Mouse (Mus musculus) lung, embryonic 15.5 days (tissue): ENCODE data around the gene Adat1. TPM values are rescaled to one million over a fixed set of nuclear protein-coding genes. Genes with fewer than 3 reads are reported as not detected.
A peak's percentile ranks its signal among the peaks of the same experiment; 100 is the strongest.

Experiments used
- ATAC-seq: fragments of 200-750 bp; cut with Nextera tagmentation; 2 replicates; pipeline ENCODE4 v1.8.0; 2017; ENCODE audit warnings: moderate number of reproducible peaks, borderline replicate concordance; ENCODE audit not compliant: low FRiP score, low TSS enrichment; ENCODE audit errors: extremely low read depth
- H3K27ac ChIP-seq: fragments of 300-500 bp; sonication (generic); 2 replicates; pipeline ENCODE4 v1.5.1; 2015; ENCODE audit warnings: moderate library complexity, mild to moderate bottlenecking, inconsistent platforms
- H3K27me3 ChIP-seq: fragments of 300-500 bp; sonication (generic); 2 replicates; pipeline ENCODE4 v1.6.1; 2015; ENCODE audit warnings: inconsistent platforms
- H3K36me3 ChIP-seq: fragments of 300-500 bp; sonication (generic); 2 replicates; pipeline ENCODE4 v1.6.1; 2015; ENCODE audit warnings: inconsistent platforms
- H3K4me1 ChIP-seq: fragments of 300-500 bp; sonication (generic); 2 replicates; pipeline ENCODE4 v1.6.1; 2015; ENCODE audit warnings: inconsistent platforms
- H3K4me2 ChIP-seq: fragments of 300-500 bp; sonication (generic); 2 replicates; pipeline ENCODE4 v1.6.1; 2015; ENCODE audit warnings: inconsistent platforms, mild to moderate bottlenecking, moderate library complexity
- H3K4me3 ChIP-seq: fragments of 300-500 bp; sonication (generic); 2 replicates; pipeline ENCODE4 v1.5.1; 2015; ENCODE audit warnings: mild to moderate bottlenecking, inconsistent platforms
- H3K9ac ChIP-seq: fragments of 300-500 bp; sonication (generic); 2 replicates; pipeline ENCODE4 v1.6.1; 2015; ENCODE audit warnings: inconsistent platforms
- H3K9me3 ChIP-seq: fragments of 300-500 bp; sonication (generic); 2 replicates; pipeline ENCODE4 v1.6.1; 2016; ENCODE audit warnings: inconsistent platforms
- WGBS: fragments of 180-500 bp; shearing (Covaris S2); methylation state at CpG from one replicate; pipeline ENCODE4 v1.1.7; 2015; 5-methylcytosine and 5-hydroxymethylcytosine counted together
- polyA plus RNA-seq: library from polyadenylated mRNA; unstranded; fragments of >200 nt; fragmentation: Nextera tagmentation; extraction: Ambion mirVana; gene quantifications from 2 replicates; pipeline ENCODE4 v1.2.1, GENCODE M21; 2015

Adat1 gene
- polyA plus RNA-seq, 1 experiment from 2014 or later = 9.8 TPM

DNA sequence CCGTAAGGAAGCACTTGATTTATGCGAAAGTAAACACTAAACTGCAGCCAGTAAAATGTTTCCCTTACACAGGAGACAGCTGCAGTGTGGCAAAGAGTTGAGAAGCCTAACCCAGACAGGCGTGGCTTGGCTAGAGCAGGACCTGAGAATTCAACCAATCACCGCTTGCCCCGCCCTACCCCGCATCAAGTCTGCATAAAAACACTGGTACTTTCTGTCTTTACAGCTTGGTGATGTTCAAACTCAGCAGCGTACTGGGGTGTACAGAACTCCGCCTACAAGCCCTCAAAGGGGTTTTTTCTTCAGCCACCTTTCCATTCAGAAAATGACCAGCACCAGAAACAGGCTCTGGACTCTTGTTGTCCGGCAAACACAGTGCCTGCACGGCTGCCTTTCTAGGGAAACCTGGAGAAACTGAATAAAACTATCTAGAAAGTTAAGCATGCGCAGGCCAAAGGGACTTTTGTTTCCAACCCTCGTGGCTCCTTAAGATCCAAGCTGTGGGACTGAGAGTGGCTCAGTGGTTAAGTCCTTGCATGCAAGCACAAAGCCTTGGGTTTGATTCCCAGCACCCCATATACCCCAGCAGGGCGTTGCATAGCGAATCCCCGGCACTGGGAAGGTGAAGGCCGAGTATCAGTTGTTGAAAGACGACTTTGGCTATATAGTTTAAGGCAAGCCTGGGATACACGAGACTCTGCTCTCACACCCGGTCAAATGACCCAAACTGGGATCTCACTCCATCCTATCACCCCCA is 59.3 kb downstream of the Adat1 start:
- peak overlapping the region; percentile 76 for H3K27ac ChIP-seq
- WGBS = 19% methylated on average over 19 of the region's 19 CpGs
- H3K4me3 ChIP-seq = peak overlapping the region; percentile 81
- peak; percentile 77 for ATAC-seq
- peaks cover 23% of the 10 kb centered on the region for H3K4me1 ChIP-seq
- H3K9me3 ChIP-seq = no peaks in the 10 kb centered on the region
- H3K4me2 ChIP-seq = peak overlapping the region; percentile 99
- no peaks in the 10 kb centered on the region for H3K36me3 ChIP-seq
- no peaks in the 10 kb centered on the region for H3K27me3 ChIP-seq
- H3K9ac ChIP-seq = peak overlapping the region; percentile 66

DNA sequence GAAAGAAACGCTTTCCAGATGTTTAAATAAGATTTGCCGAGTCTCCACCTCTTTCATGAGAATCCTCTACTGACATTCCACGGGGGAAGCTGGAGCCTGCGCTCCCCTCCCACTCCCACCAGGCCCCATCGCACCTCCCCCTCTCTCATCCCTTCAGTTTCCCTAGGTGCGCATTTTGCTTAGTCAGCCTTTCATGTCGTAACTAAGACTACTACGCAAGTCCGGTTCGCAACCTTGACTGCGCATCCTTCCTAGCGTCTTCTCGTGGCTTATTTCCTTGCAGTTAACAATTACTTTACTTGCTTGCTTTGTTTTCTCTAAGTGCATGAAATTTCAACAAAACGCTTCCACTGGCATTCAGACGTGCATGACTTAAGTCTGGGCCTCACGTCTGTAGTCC is 60.4 kb downstream of the Adat1 start:
- WGBS = 73% methylated on average over 16 of the region's 16 CpGs
- no peak overlapping the region for H3K4me3 ChIP-seq

DNA sequence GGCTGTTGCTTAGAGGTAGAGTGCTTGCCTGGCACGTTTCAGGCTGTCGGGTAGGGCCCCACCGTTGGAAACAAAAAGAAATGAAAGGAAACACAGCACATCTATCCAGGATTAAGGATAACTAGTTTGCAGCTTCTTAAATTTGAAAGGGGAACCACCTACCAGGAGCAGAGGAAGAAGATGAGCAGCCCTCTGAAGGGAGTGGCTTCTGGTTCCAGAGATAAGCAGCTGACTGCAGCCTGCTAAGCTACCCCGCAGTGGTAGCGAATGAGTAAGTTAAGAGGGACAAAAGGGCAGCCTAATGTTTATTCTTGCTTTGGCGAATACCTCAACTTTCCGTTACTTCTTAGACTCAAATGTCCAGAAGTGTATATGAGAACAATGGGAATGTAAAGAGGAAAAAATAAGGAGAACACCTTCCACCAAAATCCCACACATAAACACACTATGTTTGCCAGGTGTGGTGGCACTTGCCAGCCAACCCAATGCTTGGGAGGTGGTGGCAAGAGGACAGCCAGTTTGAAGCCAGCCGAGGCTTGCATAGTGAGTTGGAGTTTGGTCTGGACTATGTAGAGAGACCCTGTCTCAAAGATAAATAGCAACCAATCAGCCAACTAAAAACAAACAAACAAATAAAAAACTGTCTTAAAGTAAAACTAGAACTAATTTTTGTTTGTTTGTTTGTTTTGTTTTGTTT is 62.3 kb downstream of the Adat1 start:
- no peak overlapping the region for H3K9ac ChIP-seq
- no peak for ATAC-seq
- 58% methylated on average over 8 of the region's 8 CpGs for WGBS
- peaks cover 23% of the 10 kb centered on the region for H3K4me1 ChIP-seq
- no peaks in the 10 kb centered on the region for H3K36me3 ChIP-seq
- no peak overlapping the region for H3K27ac ChIP-seq
- no peaks in the 10 kb centered on the region for H3K9me3 ChIP-seq
- no peaks in the 10 kb centered on the region for H3K27me3 ChIP-seq
- no peak overlapping the region for H3K4me3 ChIP-seq
- H3K4me2 ChIP-seq = no peak overlapping the region

More for the DNA sequence above, 60.4 kb downstream of the Adat1 start:
- Histone ChIP-seq H3K4me2 (no peak overlapping the region; the same call in 1 of the 2 replicates), H3K4me1 (peaks cover 23% of the 10 kb centered on the region), H3K27ac (no peak overlapping the region), H3K36me3 (no peaks in the 10 kb centered on the region), H3K27me3 (no peaks in the 10 kb centered on the region), H3K9me3 (no peaks in the 10 kb centered on the region), H3K9ac (no peak overlapping the region)
- ATAC-seq = no peak

DNA sequence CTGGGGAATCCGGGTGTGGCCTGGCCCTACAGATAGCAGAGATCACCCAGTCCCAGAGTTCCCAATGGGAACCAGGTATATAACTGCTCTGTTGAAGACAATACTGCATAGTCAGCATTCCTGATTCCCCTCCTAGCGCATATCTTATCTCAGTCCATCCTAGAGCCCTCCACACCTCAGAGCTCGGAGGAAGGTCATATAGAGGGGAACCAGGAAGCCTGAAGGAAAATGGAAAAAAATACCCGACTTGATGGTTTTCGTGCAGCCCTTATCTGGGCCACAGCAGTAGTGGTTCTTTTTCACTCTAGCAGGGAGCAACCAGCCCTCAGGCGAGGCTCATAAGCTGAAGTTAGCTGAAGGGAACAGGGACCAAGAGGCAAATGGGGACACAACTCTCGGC is 67.1 kb downstream of the Adat1 start:
- Histone ChIP-seq H3K27me3 (no peaks in the 10 kb centered on the region), H3K4me3 (no peak overlapping the region), H3K9me3 (no peaks in the 10 kb centered on the region), H3K4me2 (no peak overlapping the region), H3K4me1 (0 out of 2 replicates have a peak, but pooled peaks cover 3% of the 10 kb centered on the region), H3K27ac (no peak overlapping the region), H3K36me3 (no peaks in the 10 kb centered on the region), H3K9ac (no peak overlapping the region)
- ATAC-seq = no peak
- WGBS = 68% methylated on average over 7 of the region's 7 CpGs

DNA sequence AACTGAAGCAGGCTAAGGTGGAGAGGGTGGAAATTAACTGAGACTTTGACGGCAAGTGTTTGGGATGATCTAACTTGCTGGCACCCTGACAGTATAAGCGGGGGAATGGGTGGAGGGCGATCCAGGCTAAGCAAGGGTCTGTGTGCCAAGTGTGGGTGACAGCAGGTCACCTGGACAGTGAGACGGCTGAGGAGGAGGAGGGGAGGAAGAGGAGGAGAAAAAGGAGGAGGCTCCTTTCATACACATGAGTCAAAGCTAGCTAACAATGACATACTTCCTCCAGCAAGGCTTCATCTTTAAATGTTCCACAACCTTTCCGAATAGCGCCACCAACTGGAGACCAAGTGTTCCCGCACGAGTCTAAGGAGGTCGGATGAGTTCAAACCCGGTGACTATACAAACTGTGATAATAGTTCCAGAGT is 68.7 kb downstream of the Adat1 start:
- Histone ChIP-seq H3K4me3 (no peak overlapping the region), H3K36me3 (no peaks in the 10 kb centered on the region)
- no peak for ATAC-seq

DNA sequence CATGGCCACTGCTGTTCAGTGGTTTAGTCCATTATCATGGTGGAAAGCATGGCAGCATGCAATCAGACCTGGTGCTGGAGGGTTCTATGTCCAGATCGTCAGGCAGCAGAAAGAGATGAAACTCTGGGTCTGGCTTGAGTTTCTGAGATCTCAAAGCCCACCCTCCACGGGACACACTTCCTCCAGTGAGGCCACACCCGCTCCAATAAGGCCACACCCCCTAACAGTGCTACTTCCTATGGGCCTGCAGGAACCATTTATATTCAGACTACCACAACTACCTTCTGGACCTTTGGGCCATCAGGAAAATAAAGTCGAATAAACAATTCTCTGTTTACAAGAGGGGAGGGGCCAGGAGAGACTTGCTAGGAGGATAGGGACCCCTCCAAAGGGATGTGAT is 71.1 kb downstream of the Adat1 start:
- H3K9me3 ChIP-seq = no peaks in the 10 kb centered on the region
- no peaks in the 10 kb centered on the region for H3K36me3 ChIP-seq
- no peaks in the 10 kb centered on the region for H3K27me3 ChIP-seq
- no peak overlapping the region for H3K4me2 ChIP-seq
- H3K4me3 ChIP-seq = no peak overlapping the region
- H3K9ac ChIP-seq = no peak overlapping the region
- WGBS = 70% methylated on average over 4 of the region's 4 CpGs
- no peak for ATAC-seq
- H3K4me1 ChIP-seq = 0 out of 2 replicates have a peak, but pooled peaks cover 3% of the 10 kb centered on the region
- H3K27ac ChIP-seq = no peak overlapping the region

More for the DNA sequence above, 68.7 kb downstream of the Adat1 start:
- H3K27ac ChIP-seq = no peak overlapping the region
- 0 out of 2 replicates have a peak, but pooled peaks cover 3% of the 10 kb centered on the region for H3K4me1 ChIP-seq
- H3K9ac ChIP-seq = no peak overlapping the region
- 0 out of 2 replicates have a peak overlapping the region, but pooled peaks have one; percentile 10 for H3K4me2 ChIP-seq
- WGBS = 19% methylated on average over 10 of the region's 10 CpGs
- no peaks in the 10 kb centered on the region for H3K27me3 ChIP-seq
- no peaks in the 10 kb centered on the region for H3K9me3 ChIP-seq

DNA sequence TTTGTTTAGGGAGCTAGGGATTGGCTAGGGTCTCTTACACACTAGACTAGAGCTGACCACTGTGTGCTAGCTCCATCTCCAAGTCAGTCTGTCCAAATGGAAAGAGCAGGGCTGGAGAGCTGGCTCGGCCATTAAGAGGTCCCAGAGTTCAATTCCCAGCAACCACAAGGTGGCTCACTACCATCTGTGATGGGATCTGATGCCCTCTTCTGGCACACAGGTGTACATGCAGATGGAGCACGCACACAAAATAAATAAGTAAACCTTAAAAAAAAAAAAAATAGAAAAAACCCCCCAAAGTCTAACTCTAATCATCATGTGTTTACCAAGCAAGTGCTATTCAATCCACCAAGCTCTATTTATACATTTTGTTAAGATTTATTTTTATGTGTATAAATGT is 72.4 kb downstream of the Adat1 start:
- H3K9ac ChIP-seq = no peak overlapping the region
- no peak for ATAC-seq
- H3K4me2 ChIP-seq = no peak overlapping the region
- H3K36me3 ChIP-seq = no peaks in the 10 kb centered on the region
- 96% methylated on average over 2 of the region's 2 CpGs for WGBS
- H3K9me3 ChIP-seq = no peaks in the 10 kb centered on the region
- H3K27me3 ChIP-seq = no peaks in the 10 kb centered on the region
- H3K4me3 ChIP-seq = no peak overlapping the region
- H3K27ac ChIP-seq = no peak overlapping the region
- 0 out of 2 replicates have a peak, but pooled peaks cover 3% of the 10 kb centered on the region for H3K4me1 ChIP-seq

Other genes starting within 250 kb of the Adat1 start
- gene Bcar1, start 248.5 kb downstream of the Adat1 start, polyA plus RNA-seq = 40.7 and 42.6 TPM in 2 replicates
- gene Cfdp1, start 138.0 kb downstream of the Adat1 start, polyA plus RNA-seq = 195 and 203 TPM in 2 replicates
- 9.2 and 10.2 TPM in 2 replicates for gene Tmem170, start 115.6 kb downstream of the Adat1 start, polyA plus RNA-seq
- 11.4 and 12.0 TPM in 2 replicates for gene Chst5, start 81.9 kb downstream of the Adat1 start, polyA plus RNA-seq
- 18.1 and 18.2 TPM in 2 replicates for gene Tmem231, start 58.4 kb downstream of the Adat1 start, polyA plus RNA-seq
- gene Gabarapl2, start 51.6 kb downstream of the Adat1 start, polyA plus RNA-seq = 181 and 184 TPM in 2 replicates
- gene Kars, start 19.0 kb upstream of the Adat1 start, polyA plus RNA-seq = 188 and 191 TPM in 2 replicates
- gene Terf2ip, start 19.1 kb upstream of the Adat1 start, polyA plus RNA-seq = 23.7 and 24.3 TPM in 2 replicates
- 0.31 and 0.75 TPM in 2 replicates for gene Gm6793, start 22.7 kb upstream of the Adat1 start, polyA plus RNA-seq